Mouse (Mus musculus): ENCODE data around the gene Rgs7.

GRCm38 (mm10) chr1:175032015-175032414 lies 460.3 kb downstream of the Rgs7 start:
- TF ChIP-seq POLR2A (IDR thresholded peaks at IDR 0.05; ENCODE audit: borderline replicate concordance, extremely low read depth, low read depth, low read length) (no peak), CTCF (IDR thresholded peaks at IDR 0.05; ENCODE audit: insufficient read depth, low read length) (no peak)

All from lung, adult 2 months (tissue).